Mouse (Mus musculus): ENCODE measurements around the gene Phactr3. TPM values are rescaled to one million over a fixed set of nuclear protein-coding genes. Genes with fewer than 3 reads are reported as not detected.

Phactr3 gene
- total RNA-seq, 2 experiments from 2014 or later = 143 to 156 TPM

DNA sequence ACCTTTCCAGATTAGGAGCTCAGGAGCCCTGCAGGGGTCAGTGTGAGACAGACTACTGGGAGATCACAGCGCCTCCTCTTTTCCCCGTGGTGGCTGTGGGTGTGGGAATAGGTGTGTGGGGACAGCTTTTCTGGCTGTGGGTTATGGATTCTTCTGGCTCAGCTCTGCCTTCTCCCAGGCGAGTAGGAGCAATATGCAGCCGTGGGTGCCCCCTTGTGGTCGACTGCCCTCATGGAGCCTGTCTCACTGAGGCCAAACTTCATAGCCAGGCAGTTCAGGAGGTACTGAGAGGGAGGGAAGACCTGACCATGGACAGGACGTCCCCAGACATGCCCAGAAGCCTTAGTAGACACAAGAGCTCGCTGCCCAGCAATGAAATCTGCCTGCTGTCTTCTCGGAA is 145.6 kb downstream of the Phactr3 start:
- DNase-seq (ENCODE audit: extremely low spot score in 1 of 2, low spot score in 2 of 2) = peak; percentile 88 to 95
- intact Hi-C loops (cut with DNase I) = loop anchor here (1.0 to 5.0 kb wide), 2 partner anchors 47 to 127 kb away; no protein-coding TSS in a partner anchor
- TF ChIP-seq CTCF (IDR thresholded peaks at IDR 0.05) = peak; percentile 86
- H3K4me3 ChIP-seq = no peak overlapping the region
- H3K27ac ChIP-seq = peak overlapping the region; percentile 84

DNA sequence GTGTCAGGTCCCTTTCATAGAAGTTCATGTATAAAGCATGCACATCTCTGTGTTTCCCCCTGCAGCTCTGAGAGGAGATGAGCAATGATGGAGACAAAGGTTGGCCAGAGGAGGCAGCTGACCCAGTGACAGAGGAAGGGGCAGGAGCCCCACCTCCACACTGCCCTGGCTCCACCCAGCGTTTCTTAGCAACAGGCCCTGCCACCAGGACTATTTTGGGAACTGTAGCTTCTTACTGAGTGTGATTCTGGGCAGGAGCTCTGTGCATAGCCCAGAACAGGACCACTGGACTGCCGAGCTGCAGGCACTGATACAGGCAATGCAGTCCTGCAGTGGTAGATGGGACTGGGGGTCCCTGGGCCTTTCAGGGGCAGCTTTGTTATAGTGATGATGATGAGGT is 146.7 kb downstream of the Phactr3 start:
- peak; percentile 38 to 45 for DNase-seq (ENCODE audit: extremely low spot score in 1 of 2, low spot score in 2 of 2)
- Histone ChIP-seq H3K4me3 (no peak overlapping the region), H3K27ac (peak overlapping the region; percentile 84)
- intact Hi-C loops (cut with DNase I) = no loop called here
- TF ChIP-seq CTCF (IDR thresholded peaks at IDR 0.05) = no peak

DNA sequence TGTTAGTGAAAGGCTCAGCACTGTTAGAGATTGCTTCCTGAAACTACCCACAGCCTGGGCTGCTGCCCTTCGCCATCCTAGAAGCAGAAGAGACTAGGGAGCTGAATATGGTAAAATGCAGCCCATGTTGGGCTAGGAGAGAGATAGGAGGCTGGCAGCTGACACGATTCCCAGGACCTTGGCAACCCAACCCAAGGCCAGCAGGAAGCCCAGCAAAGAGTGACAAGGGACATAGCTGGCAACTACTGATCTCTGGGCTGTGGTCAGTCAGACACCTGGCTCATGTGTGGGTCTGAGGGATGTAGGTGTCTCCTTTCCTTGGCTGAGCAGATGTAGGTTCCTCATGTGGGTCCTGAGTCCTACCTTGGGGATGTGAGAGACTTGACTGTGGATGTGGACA is 152.0 kb downstream of the Phactr3 start:
- Histone ChIP-seq H3K27ac (no peak overlapping the region), H3K4me3 (no peak overlapping the region)
- DNase-seq (ENCODE audit: extremely low spot score in 1 of 2, low spot score in 2 of 2) = no peak
- intact Hi-C loops (cut with DNase I) = no loop called here
- no peak for TF ChIP-seq CTCF (IDR thresholded peaks at IDR 0.05)

DNA sequence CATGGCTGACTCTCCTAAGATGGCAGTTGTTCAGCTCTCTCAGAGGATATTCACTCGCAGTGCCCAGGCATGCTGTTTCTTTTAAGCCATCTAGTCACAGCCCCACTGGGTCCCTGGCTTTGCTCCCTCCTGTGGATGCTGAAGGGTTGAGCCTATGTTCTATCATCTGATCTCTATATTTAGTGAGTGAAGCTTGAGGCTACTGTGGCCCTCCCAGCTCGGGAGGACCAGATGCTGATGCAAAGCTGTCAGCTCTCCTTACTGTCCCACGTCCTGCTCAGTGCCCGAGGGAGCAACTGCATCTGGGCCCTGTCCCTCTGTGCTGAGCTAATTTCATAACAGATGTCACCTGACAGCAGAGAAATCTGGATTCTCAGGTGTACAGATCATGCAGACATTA is 153.6 kb downstream of the Phactr3 start:
- no peak overlapping the region for H3K27ac ChIP-seq
- intact Hi-C loops (cut with DNase I) = no loop called here
- no peak overlapping the region for H3K4me3 ChIP-seq
- TF ChIP-seq CTCF (IDR thresholded peaks at IDR 0.05) = no peak; the same call in none of the 2 replicates
- no peak for DNase-seq (ENCODE audit: extremely low spot score in 1 of 2, low spot score in 2 of 2)

DNA sequence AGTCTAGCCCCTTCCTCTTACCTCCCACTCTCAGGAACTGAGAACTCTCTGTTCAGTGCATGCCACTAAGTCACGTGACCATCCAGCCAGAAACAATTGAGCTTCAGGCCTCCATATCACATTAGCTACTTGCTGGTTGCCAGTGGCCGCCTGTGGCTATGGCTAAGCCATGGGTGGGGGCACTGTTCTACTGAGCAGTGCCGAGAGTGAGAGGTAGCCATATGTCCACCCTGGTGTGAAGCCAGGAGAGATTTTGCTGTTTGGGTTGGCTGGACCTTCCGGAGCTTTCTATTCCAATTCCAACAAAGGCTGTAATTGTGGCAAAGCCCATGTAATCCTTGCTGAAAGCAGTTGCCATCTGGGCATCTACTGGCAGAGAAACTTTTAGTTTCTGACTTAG is 155.4 kb downstream of the Phactr3 start:
- H3K4me3 ChIP-seq = no peak overlapping the region
- DNase-seq (ENCODE audit: extremely low spot score in 1 of 2, low spot score in 2 of 2) = no peak
- intact Hi-C loops (cut with DNase I) = no loop called here
- TF ChIP-seq CTCF (IDR thresholded peaks at IDR 0.05) = no peak
- no peak overlapping the region for H3K27ac ChIP-seq

DNA sequence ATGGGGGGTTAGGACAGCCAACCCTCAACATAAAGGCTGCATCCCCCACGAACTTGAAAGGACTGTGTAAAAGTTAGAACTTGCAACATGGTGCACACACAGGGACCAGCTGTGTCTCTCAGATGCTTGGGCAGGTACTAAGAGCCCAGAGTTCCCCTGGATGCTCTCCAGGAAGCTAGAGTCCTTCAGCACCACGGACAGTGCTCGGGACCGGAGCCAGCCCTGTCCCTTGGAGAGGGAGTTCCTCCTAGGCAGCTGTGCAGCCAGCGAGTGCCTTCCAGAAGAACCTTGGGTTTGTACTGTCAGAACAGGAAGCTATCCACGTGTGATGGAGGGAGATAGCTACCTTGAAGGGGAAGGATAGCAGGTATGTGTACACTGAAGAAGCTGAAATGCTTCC is 158.4 kb downstream of the Phactr3 start:
- no peak for DNase-seq (ENCODE audit: extremely low spot score in 1 of 2, low spot score in 2 of 2)
- intact Hi-C loops (cut with DNase I) = no loop called here
- no peak overlapping the region for H3K4me3 ChIP-seq
- no peak for TF ChIP-seq CTCF (IDR thresholded peaks at IDR 0.05)
- H3K27ac ChIP-seq = no peak overlapping the region

DNA sequence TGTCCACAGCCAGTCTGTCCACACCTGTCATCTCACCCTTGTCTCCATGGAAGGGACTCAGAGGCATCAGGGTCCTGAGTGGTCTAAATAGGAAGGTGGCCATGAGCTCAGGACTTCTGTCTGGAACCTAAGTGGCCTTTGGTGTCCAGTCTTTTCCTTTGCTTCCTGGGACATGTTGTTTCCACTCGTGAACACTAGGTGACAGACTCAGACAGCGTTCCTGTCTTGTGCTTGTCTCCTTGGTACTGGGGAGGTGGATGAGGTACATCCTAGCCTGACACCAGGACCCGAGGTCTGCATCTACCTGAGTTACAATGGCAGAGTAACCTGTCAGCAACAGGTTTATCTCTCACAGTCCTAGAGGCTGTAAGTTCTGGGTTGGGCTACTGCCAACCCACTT is 162.4 kb downstream of the Phactr3 start:
- DNase-seq (ENCODE audit: extremely low spot score in 1 of 2, low spot score in 2 of 2) = no peak

DNA sequence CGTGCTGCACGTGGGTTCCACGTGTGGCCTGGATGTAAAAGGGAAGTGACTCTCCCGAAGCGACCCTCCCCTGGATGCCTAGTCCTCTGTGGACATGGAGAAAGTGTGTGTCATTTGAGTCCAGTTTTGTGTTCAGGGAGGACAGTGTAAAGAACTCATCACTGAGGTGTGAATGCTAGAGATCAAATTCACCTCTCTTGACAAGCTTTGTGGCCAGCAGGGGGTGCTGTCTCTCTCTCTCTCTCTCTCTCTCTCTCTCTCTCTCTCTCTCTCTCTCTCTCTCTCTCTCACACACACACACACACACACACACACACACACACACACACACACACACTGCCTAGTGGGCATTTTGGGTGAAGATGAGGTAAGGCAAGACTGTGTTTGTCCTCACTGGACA is 168.5 kb downstream of the Phactr3 start:
- DNase-seq (ENCODE audit: extremely low spot score in 1 of 2, low spot score in 2 of 2) = peak; percentile 62 to 69
- TF ChIP-seq CTCF (IDR thresholded peaks at IDR 0.05) = peak; percentile 46
- intact Hi-C loops (cut with DNase I) = loop anchor here (1.0 kb wide), 1 partner anchor 52 kb away; no protein-coding TSS in a partner anchor
- Histone ChIP-seq H3K4me3 (no peak overlapping the region), H3K27ac (no peak overlapping the region)

More for the DNA sequence above, 162.4 kb downstream of the Phactr3 start:
- Histone ChIP-seq H3K4me3 (no peak overlapping the region), H3K27ac (no peak overlapping the region)
- intact Hi-C loops (cut with DNase I) = no loop called here
- peak; percentile 43 for TF ChIP-seq CTCF (IDR thresholded peaks at IDR 0.05)

DNA sequence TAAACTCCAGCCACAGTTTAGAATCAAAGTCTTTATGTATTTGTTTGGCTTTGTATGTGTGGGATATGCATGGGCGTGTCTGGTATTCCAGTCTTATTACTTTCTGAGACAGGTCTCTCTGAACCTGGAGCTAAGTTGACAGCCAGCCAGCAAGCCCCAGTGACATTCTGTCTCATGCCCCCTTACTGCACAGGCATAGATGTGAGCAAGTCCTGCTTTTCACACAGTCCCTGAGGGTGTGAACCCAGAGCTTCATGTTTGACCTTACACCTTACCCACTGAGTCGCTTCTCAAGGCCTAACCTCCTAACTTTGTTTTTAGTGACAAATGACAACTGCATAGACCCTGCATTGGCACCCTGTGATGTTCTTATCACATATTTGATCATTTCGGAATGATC is 169.9 kb downstream of the Phactr3 start:
- Histone ChIP-seq H3K27ac (no peak overlapping the region), H3K4me3 (no peak overlapping the region)
- DNase-seq (ENCODE audit: extremely low spot score in 1 of 2, low spot score in 2 of 2) = no peak
- intact Hi-C loops (cut with DNase I) = no loop called here
- no peak for TF ChIP-seq CTCF (IDR thresholded peaks at IDR 0.05)

DNA sequence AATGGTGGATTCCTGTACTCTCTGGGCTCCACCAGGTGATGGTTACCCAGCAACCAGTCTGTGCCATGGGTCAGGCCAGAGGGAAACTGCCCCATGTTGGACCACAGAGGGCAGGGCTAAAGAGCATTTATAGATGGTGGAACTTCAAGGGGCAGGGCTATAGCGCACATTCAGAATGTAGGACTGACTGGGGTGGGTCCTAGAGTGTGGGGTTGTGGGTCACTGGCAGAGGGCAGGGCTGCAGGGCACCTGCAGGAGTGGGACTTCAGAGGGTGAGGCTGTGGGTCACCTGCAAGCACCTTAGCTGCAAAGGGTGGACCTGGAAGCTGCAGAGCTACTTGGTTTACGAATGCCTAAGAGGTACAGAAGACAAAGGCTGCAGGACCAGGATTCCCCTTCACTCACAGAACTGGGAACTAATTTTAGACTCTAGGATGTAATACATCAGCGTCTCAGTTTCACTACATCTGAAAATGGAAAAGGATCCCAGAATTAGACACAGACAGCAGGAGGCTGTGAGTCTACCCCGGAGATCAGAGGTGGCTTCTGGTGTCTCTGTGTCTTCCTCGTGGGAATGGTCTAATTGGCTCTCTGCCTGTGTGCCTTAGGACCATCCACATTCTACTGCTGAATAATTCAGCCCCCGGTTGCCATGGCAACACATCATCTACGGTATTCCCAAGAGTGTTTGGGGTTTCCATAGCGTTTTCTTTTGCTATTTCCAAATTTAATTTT is 184.8 kb downstream of the Phactr3 start:
- no peak overlapping the region for H3K4me3 ChIP-seq
- TF ChIP-seq CTCF (IDR thresholded peaks at IDR 0.05) = no peak
- intact Hi-C loops (cut with DNase I) = loop anchor here (2.0 kb wide), 1 partner anchor 17 kb away; no protein-coding TSS in a partner anchor
- peak; percentile 48 to 57 for DNase-seq (ENCODE audit: extremely low spot score in 1 of 2, low spot score in 2 of 2)
- H3K27ac ChIP-seq = peak overlapping the region; percentile 34

DNA sequence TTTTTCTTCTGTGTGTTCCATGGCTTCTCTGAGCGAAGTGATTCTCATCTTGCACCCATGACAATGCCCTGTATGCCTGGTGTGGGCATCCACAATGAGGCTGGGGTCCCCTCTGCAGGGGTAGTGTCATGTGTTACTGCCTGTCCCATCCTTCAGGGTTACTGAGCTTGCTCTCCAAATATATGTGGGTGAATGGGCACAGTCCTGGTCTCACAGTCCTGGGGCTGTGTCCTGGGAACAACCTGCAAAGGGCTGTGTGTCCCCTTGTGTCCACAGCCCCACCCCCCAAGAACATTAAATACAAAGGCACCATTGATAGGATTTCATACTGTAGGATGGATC is 185.4 kb downstream of the Phactr3 start:
- no peak for TF ChIP-seq CTCF (IDR thresholded peaks at IDR 0.05)
- no peak for DNase-seq (ENCODE audit: extremely low spot score in 1 of 2, low spot score in 2 of 2)
- Histone ChIP-seq H3K4me3 (no peak overlapping the region), H3K27ac (peak overlapping the region; percentile 34)
- intact Hi-C loops (cut with DNase I) = loop anchor here (2.0 kb wide), 1 partner anchor 17 kb away; no protein-coding TSS in a partner anchor

DNA sequence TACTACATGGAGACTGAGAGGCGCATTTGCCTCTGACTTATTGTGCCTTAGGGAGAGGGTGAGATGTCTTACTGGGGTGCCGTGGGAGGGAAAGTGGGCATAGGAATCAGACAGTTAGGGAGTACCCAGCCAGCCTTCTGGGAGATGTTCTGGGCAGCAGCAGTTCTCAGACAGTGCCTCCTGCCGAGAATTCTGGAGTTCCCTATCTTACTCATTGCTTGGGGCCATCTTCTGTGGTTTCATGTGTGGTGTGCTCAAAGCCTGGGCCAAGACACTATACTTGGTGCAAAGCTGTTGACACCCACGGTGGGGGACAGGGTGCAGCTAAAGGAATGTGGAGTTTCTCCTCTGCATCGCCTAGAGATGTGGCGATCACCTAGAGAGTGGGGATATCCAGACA is 185.9 kb downstream of the Phactr3 start:
- peak overlapping the region; percentile 34 for H3K27ac ChIP-seq
- H3K4me3 ChIP-seq = no peak overlapping the region
- DNase-seq (ENCODE audit: extremely low spot score in 1 of 2, low spot score in 2 of 2) = no peak
- intact Hi-C loops (cut with DNase I) = loop anchor here (2.0 kb wide), 1 partner anchor 16 kb away; no protein-coding TSS in a partner anchor
- no peak for TF ChIP-seq CTCF (IDR thresholded peaks at IDR 0.05)

DNA sequence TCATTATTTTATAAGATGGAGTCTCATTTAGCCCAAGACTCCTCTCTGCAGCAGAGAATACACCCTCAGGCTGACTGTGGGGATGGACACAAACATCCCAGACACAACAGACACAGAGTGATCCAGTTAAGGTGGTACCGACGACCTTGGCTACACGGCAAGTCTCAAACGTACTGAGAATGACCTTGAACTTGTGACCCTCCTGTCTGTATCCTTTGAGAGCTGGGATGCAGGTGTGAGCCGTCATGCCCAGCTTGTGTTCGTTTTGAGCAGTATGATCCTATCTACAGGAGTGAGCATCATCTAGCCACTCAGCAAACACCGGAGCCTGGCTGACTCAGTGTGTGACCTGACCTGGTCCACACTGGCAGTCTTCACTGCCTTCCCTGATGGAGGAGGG is 194.8 kb downstream of the Phactr3 start:
- Histone ChIP-seq H3K27ac (no peak overlapping the region), H3K4me3 (no peak overlapping the region)
- no peak for DNase-seq (ENCODE audit: extremely low spot score in 1 of 2, low spot score in 2 of 2)
- TF ChIP-seq CTCF (IDR thresholded peaks at IDR 0.05) = no peak
- intact Hi-C loops (cut with DNase I) = no loop called here

Measured in left cerebral cortex, adult 2 months (tissue).